Mouse (Mus musculus) brain, embryonic 14.5 days (tissue): Measurements from ENCODE around the gene Cenpx.

Experiments used
- CTCF ChIP-seq: fragments of 200-500 bp; IDR thresholded peaks from 2 replicates; pipeline ENCODE4 v1.5.1; 2012; ENCODE audit warnings: inconsistent platforms, mild to moderate bottlenecking, moderate library complexity, borderline replicate concordance; ENCODE audit not compliant: insufficient read depth, insufficient read length; ENCODE audit errors: extremely low read depth
- POLR2A ChIP-seq: fragments of 200-500 bp; IDR thresholded peaks from 2 replicates; pipeline ENCODE4 v1.6.1; 2012; ENCODE audit warnings: mild to moderate bottlenecking, inconsistent platforms, borderline replicate concordance; ENCODE audit not compliant: poor library complexity, insufficient read depth, insufficient read length, severe bottlenecking; ENCODE audit errors: extremely low read depth

DNA sequence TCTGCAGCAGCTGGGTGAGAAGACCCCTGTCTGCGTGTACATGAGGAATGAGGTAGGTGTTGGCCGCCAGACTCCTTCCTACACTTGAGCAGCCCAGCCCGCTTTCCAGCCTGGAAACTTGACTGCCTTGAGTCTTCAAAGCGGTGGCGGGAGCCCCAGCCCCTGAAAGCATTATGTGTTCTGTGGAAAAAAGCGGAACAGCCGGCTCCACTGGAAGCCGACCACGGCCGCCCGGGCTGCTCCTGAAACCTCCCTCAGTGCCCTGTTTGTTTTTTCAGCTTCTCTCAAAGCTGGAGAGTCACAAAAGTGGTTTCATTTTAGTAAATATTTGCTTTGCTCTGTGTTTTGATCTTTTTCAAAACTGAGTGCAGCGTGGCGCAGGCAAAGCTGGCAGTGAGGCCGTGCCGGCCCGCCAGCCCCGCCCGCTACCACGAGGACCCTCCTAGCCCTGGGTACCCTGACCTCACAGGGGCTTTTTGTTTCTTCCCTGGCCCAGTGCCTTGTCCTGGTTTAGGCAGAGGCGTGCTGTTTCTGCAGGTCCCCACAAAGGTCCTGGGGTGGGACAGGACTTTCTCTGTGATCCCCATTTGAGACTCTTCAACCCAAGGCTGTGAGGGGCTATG is 26.8 kb downstream of the Cenpx start:
- TF ChIP-seq POLR2A (no peak), CTCF (no peak)
